Mouse (Mus musculus) bone marrow, adult 2 months (tissue): ENCODE results near the gene Fbxo39. TPM values are rescaled to one million over a fixed set of nuclear protein-coding genes. Genes with fewer than 3 reads are reported as not detected.

Experiments used
- H3K27ac ChIP-seq: fragments of 200-500 bp; 2 replicates; pipeline ENCODE4 v1.5.1; 2012; ENCODE audit warnings: low read depth, mild to moderate bottlenecking, control low read depth, inconsistent platforms, low read length; ENCODE audit not compliant: control insufficient read depth, poor library complexity, insufficient read depth
- H3K4me1 ChIP-seq: fragments of 200-500 bp; 2 replicates; pipeline ENCODE4 v1.6.1; 2011; ENCODE audit warnings: low read length; ENCODE audit not compliant: control insufficient read depth, insufficient read depth
- H3K4me3 ChIP-seq: fragments of 200-500 bp; replicated peaks from 2 replicates; pipeline ENCODE3; 2011; ENCODE audit warnings: mild to moderate bottlenecking, low read depth, low read length, control low read depth; ENCODE audit not compliant: control insufficient read depth
- CTCF ChIP-seq: fragments of 200-500 bp; IDR thresholded peaks from 2 replicates; pipeline ENCODE4 v1.5.1; 2011; ENCODE audit warnings: low read length, control low read depth; ENCODE audit not compliant: control insufficient read depth, insufficient read depth
- POLR2A ChIP-seq: fragments of 200-500 bp; IDR thresholded peaks from 2 replicates; pipeline ENCODE4 v1.6.1; 2011; ENCODE audit warnings: low read depth, mild to moderate bottlenecking, control low read depth, low read length, borderline replicate concordance; ENCODE audit not compliant: control insufficient read depth
- whole genome bisulfite sequencing: fragments of 180-500 bp; shearing (Covaris S2); methylation state at CpG from one replicate; pipeline ENCODE4 v1.1.7; 2018; 5-methylcytosine and 5-hydroxymethylcytosine counted together
- polyA plus RNA-seq: library from polyadenylated mRNA; stranded (reverse); fragments of >200 nt; gene quantifications from 2 replicates; pipeline ENCODE4 v1.2.4, GENCODE M21; 2011; ENCODE audit warnings: low replicate concordance; ENCODE audit not compliant: missing spikeins, insufficient read depth, insufficient read length

Gene Fbxo39
- polyA plus RNA-seq, 1 experiment = not detected

- 79% methylated on average over 16 of the region's 16 CpGs for WGBS
- no peak overlapping the region for H3K27ac ChIP-seq
- no peaks in the 10 kb centered on the region for H3K4me1 ChIP-seq
- TF ChIP-seq CTCF (no peak), POLR2A (no peak)
- H3K4me3 ChIP-seq = no peak overlapping the region
Measured at GRCm38 (mm10) chr11:72283486-72284224, 30.6 kb upstream of the Fbxo39 start.

DNA sequence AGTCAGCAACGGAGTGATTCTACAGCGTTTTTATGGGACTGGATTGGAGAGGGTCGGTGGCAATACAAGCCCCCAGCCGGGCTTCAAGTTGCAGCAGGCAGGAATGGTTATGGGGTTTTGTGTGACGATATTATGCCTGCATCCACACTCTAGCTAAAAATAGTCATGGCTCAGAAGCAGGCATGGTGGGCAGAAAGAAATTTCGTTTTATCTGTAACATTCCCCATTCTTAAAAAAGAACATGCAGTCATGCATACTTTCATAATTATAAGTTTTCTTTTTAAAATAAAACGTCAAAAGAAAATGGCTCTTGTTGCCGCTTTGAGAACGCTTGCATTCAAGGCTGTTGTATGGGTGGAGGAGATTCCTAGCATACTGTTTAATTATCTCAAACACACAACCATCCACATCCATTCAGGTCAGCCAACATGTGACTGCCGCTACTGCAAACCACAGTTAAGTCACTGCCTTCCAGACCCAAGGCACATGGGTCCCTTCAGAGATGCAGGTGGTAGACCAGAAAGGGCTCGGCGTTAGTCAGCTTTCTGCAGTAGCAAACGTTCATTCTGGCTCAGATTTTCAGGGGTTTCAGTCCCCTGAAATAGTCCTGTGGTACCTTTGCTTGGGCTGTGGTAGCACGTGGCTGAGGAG is 29.6 kb upstream of the Fbxo39 start:
- Histone ChIP-seq H3K4me3 (no peak overlapping the region), H3K4me1 (no peaks in the 10 kb centered on the region), H3K27ac (no peak overlapping the region)
- WGBS = 74% methylated on average over 14 of the region's 14 CpGs
- no peak for TF ChIP-seq POLR2A
- no peak for TF ChIP-seq CTCF

DNA sequence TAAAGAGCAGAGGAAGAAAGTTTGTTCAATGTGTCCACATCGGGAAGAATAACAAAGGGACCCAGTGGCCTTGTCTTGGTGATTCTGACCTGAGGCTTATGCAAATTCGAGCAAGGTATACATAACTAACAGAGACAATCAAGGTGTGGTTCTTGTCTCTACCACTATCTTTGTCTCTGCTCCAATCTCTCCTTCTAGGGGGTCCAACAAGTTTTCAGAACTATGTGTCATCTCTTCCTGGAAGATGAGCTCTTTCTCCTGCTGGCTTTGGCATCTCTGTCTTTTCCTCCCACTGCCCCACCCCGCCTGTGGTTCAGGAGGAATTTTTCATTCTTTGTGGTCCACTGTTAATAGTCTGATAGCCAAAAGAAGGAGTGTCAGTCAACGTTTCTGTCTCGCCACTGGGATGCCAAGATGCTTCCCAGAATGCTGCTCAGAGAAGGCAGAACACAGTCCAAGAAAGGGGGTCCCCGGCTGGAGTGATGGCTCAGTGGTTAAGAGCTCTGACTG is 28.2 kb upstream of the Fbxo39 start:
- no peaks in the 10 kb centered on the region for H3K4me1 ChIP-seq
- 64% methylated on average over 6 of the region's 6 CpGs for WGBS
- no peak for TF ChIP-seq POLR2A
- no peak overlapping the region for H3K4me3 ChIP-seq
- H3K27ac ChIP-seq = no peak overlapping the region

- no peaks in the 10 kb centered on the region for H3K4me1 ChIP-seq
- H3K4me3 ChIP-seq = no peak overlapping the region
- no peak for TF ChIP-seq CTCF
- TF ChIP-seq POLR2A = no peak
- WGBS = 70% methylated on average over 3 of the region's 3 CpGs
- no peak overlapping the region for H3K27ac ChIP-seq
Measured at GRCm38 (mm10) chr11:72286651-72287050, 27.6 kb upstream of the Fbxo39 start.

DNA sequence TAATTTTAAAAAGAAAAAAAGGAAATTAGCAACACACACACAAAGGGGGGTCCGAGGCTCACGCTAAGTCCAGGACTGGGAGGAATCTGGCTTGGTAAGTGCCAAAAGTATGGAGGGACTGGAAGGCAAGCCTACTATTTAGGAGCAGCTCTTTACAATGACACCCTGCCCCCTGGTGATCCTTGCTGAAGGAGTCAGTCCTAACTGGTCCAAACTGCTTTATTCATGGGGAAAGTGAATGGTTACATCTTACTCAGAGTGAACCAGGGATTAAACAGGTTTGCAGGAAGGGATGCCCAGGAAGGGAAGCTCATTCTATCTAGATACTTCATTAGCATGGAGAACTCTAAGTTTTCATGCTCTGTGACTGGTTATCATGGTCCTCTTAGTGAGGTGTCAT is 27.1 kb upstream of the Fbxo39 start:
- H3K4me1 ChIP-seq = no peaks in the 10 kb centered on the region
- H3K27ac ChIP-seq = no peak overlapping the region
- no peak overlapping the region for H3K4me3 ChIP-seq
- TF ChIP-seq POLR2A = no peak
- no peak for TF ChIP-seq CTCF
- 79% methylated on average over 2 of the region's 2 CpGs for WGBS

DNA sequence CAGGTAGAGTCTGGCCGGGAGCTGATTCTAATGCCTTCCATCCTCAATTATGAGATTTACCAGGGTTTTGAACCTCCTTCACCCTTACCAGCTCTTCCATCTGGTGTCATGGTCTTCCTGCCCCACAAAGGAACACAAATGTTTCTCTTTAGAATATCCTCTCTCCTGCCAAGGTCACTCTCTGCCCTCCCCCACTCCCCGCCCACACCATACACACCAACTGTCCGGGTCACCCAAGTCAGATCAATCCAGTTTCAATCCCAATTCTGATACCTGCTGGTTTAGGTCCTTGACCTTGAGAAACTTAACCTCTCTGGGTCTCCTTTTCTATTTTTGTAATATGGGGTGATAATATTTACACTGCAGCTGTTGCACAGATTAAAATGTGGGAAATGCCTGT is 26.7 kb upstream of the Fbxo39 start:
- H3K4me1 ChIP-seq = no peaks in the 10 kb centered on the region
- H3K4me3 ChIP-seq = no peak overlapping the region
- TF ChIP-seq POLR2A (no peak), CTCF (no peak)
- 87% methylated on average over 3 of the region's 3 CpGs for WGBS
- H3K27ac ChIP-seq = no peak overlapping the region

DNA sequence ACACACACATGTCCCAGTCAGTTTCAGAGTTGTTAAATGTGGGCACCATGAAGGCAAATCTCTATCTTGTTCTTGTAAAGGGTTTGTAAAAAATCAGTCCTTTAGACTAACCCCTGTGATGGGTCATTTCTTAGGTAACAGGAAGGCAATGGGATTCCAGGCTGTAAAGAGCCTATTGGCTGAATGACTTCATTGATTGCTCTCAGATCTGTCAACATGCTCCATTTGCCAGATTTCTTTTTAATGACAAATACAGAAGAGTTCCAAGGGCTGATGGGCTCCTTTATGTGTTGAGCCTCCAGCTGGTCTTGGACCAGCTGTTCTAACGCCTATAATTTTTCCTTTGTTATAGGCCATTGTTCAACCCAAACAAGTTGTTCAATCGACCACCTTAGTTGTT is 21.1 kb upstream of the Fbxo39 start:
- no peak overlapping the region for H3K4me3 ChIP-seq
- WGBS = 80% methylated on average over 2 of the region's 2 CpGs
- H3K27ac ChIP-seq = no peak overlapping the region
- TF ChIP-seq CTCF = no peak
- H3K4me1 ChIP-seq = no peaks in the 10 kb centered on the region

- TF ChIP-seq CTCF = no peak
- no peak for TF ChIP-seq POLR2A
- H3K27ac ChIP-seq = peak within 1 kb of the TSS; percentile 38; the same call in 1 of the 2 replicates
- no peaks in the 10 kb centered on the region; the same call in 1 of the 2 replicates for H3K4me1 ChIP-seq
- WGBS = 0% methylated on average over 6 of the region's 6 CpGs
- peak within 1 kb of the TSS; percentile 79 for H3K4me3 ChIP-seq
Measured at GRCm38 (mm10) chr11:72301334-72301733, 12.9 kb upstream of the Fbxo39 start, which contains the start of gene Xaf1. Gene Xaf1, plus strand, starts transcription at chr11:72301629.
